Comparison of ENCODE assay signal across 17 mouse cellular contexts in the genomic region with DNA sequence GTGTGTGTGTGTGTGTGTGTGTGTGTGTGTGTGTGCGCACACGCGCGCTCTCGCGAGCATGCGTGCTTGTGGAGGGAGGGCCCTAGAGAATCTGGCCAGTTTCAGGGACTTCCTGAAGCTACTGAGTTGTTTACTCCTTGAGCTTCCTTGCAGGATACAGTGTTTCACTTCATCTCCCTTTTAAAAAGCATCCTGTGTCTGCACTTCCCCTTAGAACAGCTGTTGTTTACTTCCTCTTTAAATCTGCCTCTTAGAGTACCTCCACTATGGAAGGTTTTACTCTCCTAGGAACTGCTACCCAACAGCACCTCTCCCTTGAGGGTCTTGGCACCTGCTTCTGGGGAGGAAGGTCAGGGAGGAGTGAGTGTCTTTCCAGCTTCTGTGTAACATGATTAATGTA. TPM values are rescaled to one million over a fixed set of nuclear protein-coding genes. Genes with fewer than 3 reads are reported as not detected.
"Had no signal": no experiment of that assay in that cellular context is flagged by ENCODE, and none has a peak within 500 bp of the region (broad histone marks: within the 10 kb centered on the region; RNA-seq: fewer than 3 reads in every experiment).

No protein-coding gene starts in this region.

- ATAC-seq: liver, postnatal 0 days; lung, postnatal 0 days; midbrain, embryonic 13.5 days; midbrain, embryonic 15.5 days had no signal

- DNase-seq: liver, postnatal 0 days; lung, adult 2 months; lung, postnatal 14 days; lung, postnatal 36 days; retina, postnatal 1 day; right cerebral cortex, adult 18-20 months; right cerebral cortex, postnatal 25 days; right cerebral cortex, postnatal 4 days; spleen, adult 18-20 months; thymus, adult 18-20 months; thymus, postnatal 14 days; thymus, postnatal 36 days had no signal

RNA-seq across cellular contexts. Expression of a gene that starts 55.2 kb away (rescaled TPM):
- total RNA-seq: megakaryocyte progenitor cell, adult 5-6 weeks; midbrain, postnatal 0 days had no signal
